Mouse (Mus musculus): ENCODE data around the gene Enkd1.

GRCm38 (mm10) chr8:105685325-105685724 lies 22.7 kb downstream of the Enkd1 start:
- TF ChIP-seq POLR2A (IDR thresholded peaks at IDR 0.05; ENCODE audit: borderline replicate concordance, low read depth, low read length) (no peak), CTCF (IDR thresholded peaks at IDR 0.05; ENCODE audit: low read depth, low read length) (no peak)

All from bone marrow macrophage, adult 2 months (primary cell).